Mouse (Mus musculus) large intestine, adult 2 months (tissue): Measurements from ENCODE around the gene Batf3. TPM values are rescaled to one million over a fixed set of nuclear protein-coding genes. Genes with fewer than 3 reads are reported as not detected.
"Not testable (repeated sequence)": the region's sequence is repeated elsewhere in the genome, so short reads cannot be mapped to it uniquely, and the experiment has no call there.

Experiments used
- DNase-seq: peaks from one replicate; pipeline ENCODE4 v3.0.0-alpha.2; 2012; ENCODE audit warnings: low read depth, low spot score
- WGBS: fragments of 180-500 bp; shearing (Covaris S2); methylation state at CpG from one replicate; pipeline ENCODE4 v1.1.7; 2018; 5-methylcytosine and 5-hydroxymethylcytosine counted together
- polyA plus RNA-seq: library from polyadenylated mRNA; depleted of rRNA; stranded (reverse); fragments of >200 nt; gene quantifications from 2 replicates; pipeline ENCODE4 v1.2.3, GENCODE M21; 2012; rRNA removed

The Batf3 gene
- polyA plus RNA-seq, 1 experiment = 6.5 TPM

GRCm38 (mm10) chr1:191123696-191124095, 26.0 kb downstream of the Batf3 start:
- no peak for DNase-seq
- 66% methylated on average over 2 of the region's 2 CpGs for WGBS

GRCm38 (mm10) chr1:191124288-191124687, 26.6 kb downstream of the Batf3 start:
- 68% methylated on average over 4 of the region's 4 CpGs for WGBS
- no peak for DNase-seq

- 11% methylated on average over 38 of the region's 38 CpGs for WGBS
Measured at GRCm38 (mm10) chr1:191125811-191126638, 28.4 kb downstream of the Batf3 start.

GRCm38 (mm10) chr1:191131692-191132091, 34.0 kb downstream of the Batf3 start:
- WGBS = 84% methylated on average over 2 of the region's 2 CpGs
- DNase-seq = no peak

More at GRCm38 (mm10) chr1:191125811-191126638, 28.4 kb downstream of the Batf3 start:
- peak; percentile 24 for DNase-seq

GRCm38 (mm10) chr1:191132240-191132639, 34.6 kb downstream of the Batf3 start:
- DNase-seq = no peak

GRCm38 (mm10) chr1:191132934-191133333, 35.3 kb downstream of the Batf3 start:
- no peak for DNase-seq
- 45% methylated on average over 5 of the region's 5 CpGs for WGBS

More at GRCm38 (mm10) chr1:191132240-191132639, 34.6 kb downstream of the Batf3 start:
- WGBS = 43% methylated on average over 5 of the region's 5 CpGs

GRCm38 (mm10) chr1:191135406-191135805, 37.8 kb downstream of the Batf3 start:
- DNase-seq = peak; percentile 28
- WGBS = 27% methylated on average over 4 of the region's 4 CpGs

- WGBS = 95% methylated on average over 4 of the region's 4 CpGs
- DNase-seq = no peak
Measured at GRCm38 (mm10) chr1:191138436-191138835, 40.8 kb downstream of the Batf3 start.

GRCm38 (mm10) chr1:191138874-191139495, 41.3 kb downstream of the Batf3 start:
- WGBS = 77% methylated on average over 7 of the region's 7 CpGs
- DNase-seq = no peak

GRCm38 (mm10) chr1:191140983-191141382, 43.3 kb downstream of the Batf3 start:
- DNase-seq = no peak
- 83% methylated on average over 8 of the region's 8 CpGs for WGBS

GRCm38 (mm10) chr1:191149489-191149888, 51.8 kb downstream of the Batf3 start:
- not testable (repeated sequence) for DNase-seq
- 48% methylated on average over 5 of the region's 5 CpGs for WGBS

GRCm38 (mm10) chr1:191150924-191151605, 53.4 kb downstream of the Batf3 start:
- DNase-seq = no peak
- WGBS = 67% methylated on average over 8 of the region's 8 CpGs

- 16% methylated on average over 4 of the region's 4 CpGs for WGBS
- no peak for DNase-seq
Measured at GRCm38 (mm10) chr1:191153052-191153451, 55.4 kb downstream of the Batf3 start.

GRCm38 (mm10) chr1:191154314-191154713, 56.7 kb downstream of the Batf3 start:
- no peak for DNase-seq
- 40% methylated on average over 3 of the region's 3 CpGs for WGBS

Other genes with a start within 250 kb of the Batf3 start
- gene Rps6kc1, start 186.1 kb upstream of the Batf3 start, polyA plus RNA-seq = 9.2 and 10.9 TPM in 2 replicates
- gene Angel2, start 172.7 kb upstream of the Batf3 start, polyA plus RNA-seq = 19.0 and 29.9 TPM in 2 replicates
- 0.29 and 0.31 TPM in 2 replicates for gene Vash2, start 118.6 kb upstream of the Batf3 start, polyA plus RNA-seq
- gene Flvcr1, start 71.7 kb upstream of the Batf3 start, polyA plus RNA-seq = 8.1 and 26.4 TPM in 2 replicates
- not detected in 2 replicates for gene Spata45, start 61.2 kb upstream of the Batf3 start, polyA plus RNA-seq
- 4.8 and 6.2 TPM in 2 replicates for gene Tatdn3, start 34.9 kb upstream of the Batf3 start, polyA plus RNA-seq
- 2.7 and 3.5 TPM in 2 replicates for gene Nsl1, start 34.8 kb upstream of the Batf3 start, polyA plus RNA-seq
- gene Fam71a, start 67.0 kb downstream of the Batf3 start, polyA plus RNA-seq = not detected in 2 replicates
- 13.5 and 35.4 TPM in 2 replicates for gene Atf3, start 120.2 kb downstream of the Batf3 start, polyA plus RNA-seq
- gene Nenf, start 220.3 kb downstream of the Batf3 start, polyA plus RNA-seq = 40.5 and 48.2 TPM in 2 replicates
- 3.3 and 3.8 TPM in 2 replicates for gene Tmem206, start 228.1 kb downstream of the Batf3 start, polyA plus RNA-seq